Mouse (Mus musculus) heart, embryonic 10.5 days (tissue): ENCODE data around the gene Slc9a1. TPM values are rescaled to one million over a fixed set of nuclear protein-coding genes. Genes with fewer than 3 reads are reported as not detected.

Source experiments
- DNase-seq: peaks from one replicate; pipeline ENCODE4 v3.0.0-alpha.2; 2017; ENCODE audit warnings: low spot score
- H3K27ac ChIP-seq: fragments of 300-500 bp; sonication (generic); 2 replicates; pipeline ENCODE4 v1.5.1; 2016; ENCODE audit warnings: mild to moderate bottlenecking
- H3K27me3 ChIP-seq: fragments of 300-500 bp; sonication (generic); 2 replicates; pipeline ENCODE4 v1.6.1; 2016; ENCODE audit warnings: mild to moderate bottlenecking; ENCODE audit not compliant: poor library complexity, insufficient read depth, severe bottlenecking
- H3K36me3 ChIP-seq: fragments of 300-500 bp; sonication (generic); 2 replicates; pipeline ENCODE4 v1.6.1; 2016; ENCODE audit warnings: mild to moderate bottlenecking, moderate library complexity
- H3K4me1 ChIP-seq: fragments of 300-500 bp; sonication (generic); 2 replicates; pipeline ENCODE4 v1.6.1; 2016; ENCODE audit warnings: mild to moderate bottlenecking
- H3K4me3 ChIP-seq: fragments of 300-500 bp; sonication (generic); 2 replicates; pipeline ENCODE4 v1.5.1; 2016; ENCODE audit warnings: mild to moderate bottlenecking, moderate library complexity
- H3K9me3 ChIP-seq: fragments of 300-500 bp; sonication (generic); 2 replicates; pipeline ENCODE4 v1.6.1; 2016; ENCODE audit warnings: mild to moderate bottlenecking, moderate library complexity
- WGBS: fragments of 180-500 bp; shearing (Covaris S2); methylation state at CpG from one replicate; pipeline ENCODE4 v1.1.7; 2016; 5-methylcytosine and 5-hydroxymethylcytosine counted together
- polyA plus RNA-seq: library from polyadenylated mRNA; unstranded; fragments of >200 nt; fragmentation: Nextera tagmentation; extraction: Ambion mirVana; gene quantifications from 2 replicates; pipeline ENCODE4 v1.2.1, GENCODE M21; 2016

Gene Slc9a1
- polyA plus RNA-seq, 1 experiment from 2014 or later = 7.6 TPM

- Histone ChIP-seq H3K36me3 (peaks cover 7% of the 10 kb centered on the region; the same call in 1 of the 2 replicates), H3K27ac (peak overlapping the region; percentile 73), H3K4me3 (no peak overlapping the region), H3K4me1 (peaks cover 61% of the 10 kb centered on the region), H3K9me3 (no peaks in the 10 kb centered on the region), H3K27me3 (no peaks in the 10 kb centered on the region)
- 73% methylated on average over 3 of the region's 3 CpGs for WGBS
- no peak for DNase-seq
Measured at GRCm38 (mm10) chr4:133379861-133380260, 10.4 kb downstream of the Slc9a1 start.

DNA sequence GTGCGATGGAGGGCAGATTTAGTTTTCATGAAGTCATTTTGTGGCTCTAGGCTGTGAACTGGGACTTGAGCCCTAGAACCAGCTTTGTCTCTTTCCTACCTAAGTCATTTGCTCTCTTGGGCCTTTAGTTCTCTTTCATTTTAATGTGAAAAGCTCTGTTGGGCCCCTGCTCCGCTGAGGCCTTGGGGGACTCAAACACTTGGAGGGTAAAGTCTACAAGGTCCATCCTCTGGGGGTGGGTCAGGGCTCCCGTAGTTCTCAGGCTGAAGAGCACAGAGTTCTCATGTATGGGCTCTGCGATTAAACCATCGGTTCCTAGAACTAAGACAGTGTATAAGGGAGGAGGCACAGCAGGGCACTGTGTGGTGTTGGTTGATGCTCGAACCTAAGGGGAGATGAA is 11.0 kb downstream of the Slc9a1 start:
- Histone ChIP-seq H3K4me1 (peaks cover 62% of the 10 kb centered on the region), H3K4me3 (no peak overlapping the region), H3K27ac (no peak overlapping the region), H3K9me3 (no peaks in the 10 kb centered on the region), H3K36me3 (peaks cover 8% of the 10 kb centered on the region; the same call in 1 of the 2 replicates), H3K27me3 (no peaks in the 10 kb centered on the region)
- 81% methylated on average over 6 of the region's 6 CpGs for WGBS
- DNase-seq = no peak

DNA sequence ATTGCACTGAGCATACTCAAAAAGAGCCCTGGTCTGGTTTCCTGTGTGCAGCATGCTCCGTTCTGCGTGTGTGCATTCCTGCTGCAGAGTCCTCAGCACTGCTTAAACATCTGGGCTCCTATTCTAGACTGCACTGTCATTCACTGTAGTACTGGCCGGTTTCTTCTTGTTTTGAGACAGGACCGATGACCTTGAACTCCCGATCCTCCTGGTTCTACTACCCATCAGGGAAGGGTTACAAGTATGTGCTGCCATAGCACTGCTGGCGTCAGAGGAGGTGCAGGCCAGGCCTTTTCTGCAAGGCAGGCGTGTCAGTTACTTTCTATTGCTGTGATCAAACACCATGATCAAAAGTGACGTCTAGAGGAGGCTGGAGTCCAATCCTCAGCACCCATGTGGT is 11.6 kb downstream of the Slc9a1 start:
- Histone ChIP-seq H3K27me3 (no peaks in the 10 kb centered on the region), H3K4me3 (no peak overlapping the region), H3K4me1 (peaks cover 62% of the 10 kb centered on the region), H3K9me3 (no peaks in the 10 kb centered on the region), H3K27ac (no peak overlapping the region), H3K36me3 (peaks cover 8% of the 10 kb centered on the region; the same call in 1 of the 2 replicates)
- WGBS = 77% methylated on average over 8 of the region's 8 CpGs
- no peak for DNase-seq

DNA sequence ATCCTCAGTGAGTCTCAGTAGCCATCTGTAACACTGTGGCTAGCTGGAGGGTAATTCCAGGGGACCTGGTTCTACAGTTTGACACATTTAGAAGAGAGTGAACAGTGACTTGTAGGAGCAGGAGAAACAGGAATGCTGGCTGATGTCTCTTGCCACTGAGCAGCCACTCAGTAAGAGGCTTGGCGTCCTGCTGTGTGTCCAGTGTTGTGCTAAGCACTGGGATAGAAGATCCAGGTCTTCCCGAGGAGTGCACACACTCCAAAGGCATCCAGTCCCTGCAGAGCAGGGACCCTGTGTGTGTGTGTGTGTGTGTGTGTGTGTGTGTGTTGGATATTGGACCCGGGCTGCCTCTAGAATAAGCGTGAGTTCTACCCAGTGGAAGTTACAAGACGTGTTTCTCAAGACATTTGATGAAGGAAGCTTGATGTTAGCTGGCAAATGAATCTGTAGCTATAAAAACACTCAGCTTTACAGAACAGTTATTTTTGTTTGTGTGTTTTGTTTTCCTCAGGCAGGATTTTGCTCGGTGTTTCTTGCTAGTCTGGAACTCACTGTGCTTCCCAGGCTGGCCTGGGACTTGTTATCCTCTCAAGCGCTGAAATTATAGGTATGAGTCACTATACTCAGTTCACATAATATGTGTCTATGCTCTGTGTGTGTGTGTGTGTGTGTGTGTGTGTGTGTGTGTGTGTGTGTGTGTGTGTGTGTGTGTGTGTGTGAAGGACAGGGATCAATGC is 16.7 kb downstream of the Slc9a1 start:
- 78% methylated on average over 7 of the region's 7 CpGs for WGBS
- peaks cover 43% of the 10 kb centered on the region for H3K4me1 ChIP-seq
- peaks cover 8% of the 10 kb centered on the region; the same call in 1 of the 2 replicates for H3K36me3 ChIP-seq
- no peak overlapping the region for H3K27ac ChIP-seq
- H3K9me3 ChIP-seq = no peaks in the 10 kb centered on the region
- no peak overlapping the region for H3K4me3 ChIP-seq
- no peaks in the 10 kb centered on the region for H3K27me3 ChIP-seq
- DNase-seq = no peak

- peaks cover 47% of the 10 kb centered on the region for H3K4me1 ChIP-seq
- H3K27ac ChIP-seq = no peak overlapping the region
- H3K27me3 ChIP-seq = no peaks in the 10 kb centered on the region
- DNase-seq = no peak
- no peaks in the 10 kb centered on the region for H3K9me3 ChIP-seq
- H3K4me3 ChIP-seq = no peak overlapping the region
- H3K36me3 ChIP-seq = peaks cover 8% of the 10 kb centered on the region; the same call in 1 of the 2 replicates
Measured at GRCm38 (mm10) chr4:133387053-133387452, 17.5 kb downstream of the Slc9a1 start.

DNA sequence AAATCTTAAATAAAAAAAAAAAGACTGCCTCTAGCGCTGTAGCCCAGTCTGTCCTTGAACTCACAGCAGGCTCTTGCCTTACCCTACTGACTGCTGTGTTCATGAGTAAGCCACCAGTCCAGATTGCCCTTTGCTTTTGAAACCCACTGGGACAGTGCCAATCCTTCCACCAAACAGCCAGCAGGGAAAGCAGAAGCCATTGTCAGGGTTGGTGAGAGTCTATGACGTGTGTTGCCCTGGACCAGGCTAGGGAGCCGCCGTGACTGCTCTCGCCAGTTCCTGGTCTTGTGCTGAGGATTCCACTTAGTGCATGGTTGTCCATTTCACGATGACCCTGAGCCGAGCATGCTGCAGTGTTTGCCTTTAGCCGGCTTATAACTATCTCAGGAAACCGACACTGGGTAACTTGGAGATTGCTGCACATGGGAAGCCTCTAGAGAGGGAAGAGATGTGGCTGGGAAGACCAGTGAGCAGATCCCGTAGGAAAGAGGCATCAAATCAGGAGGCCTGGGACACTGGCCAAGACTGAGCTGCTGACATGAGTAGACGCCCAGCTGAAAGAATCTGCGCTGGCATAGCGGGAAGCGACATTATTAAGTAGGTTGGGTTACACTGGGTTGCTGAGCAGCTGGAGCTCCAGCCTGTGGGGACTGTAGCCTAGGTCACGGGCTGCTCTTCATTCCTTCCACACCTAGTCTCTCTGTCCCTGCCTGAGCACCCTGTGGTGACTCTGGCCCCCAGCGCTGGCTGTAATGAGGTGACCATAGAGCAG is 19.5 kb downstream of the Slc9a1 start:
- 82% methylated on average over 16 of the region's 16 CpGs for WGBS
- Histone ChIP-seq H3K4me1 (peaks cover 47% of the 10 kb centered on the region), H3K4me3 (no peak overlapping the region), H3K27ac (no peak overlapping the region), H3K9me3 (no peaks in the 10 kb centered on the region), H3K36me3 (peaks cover 4% of the 10 kb centered on the region; the same call in 1 of the 2 replicates), H3K27me3 (no peaks in the 10 kb centered on the region)
- DNase-seq = no peak

DNA sequence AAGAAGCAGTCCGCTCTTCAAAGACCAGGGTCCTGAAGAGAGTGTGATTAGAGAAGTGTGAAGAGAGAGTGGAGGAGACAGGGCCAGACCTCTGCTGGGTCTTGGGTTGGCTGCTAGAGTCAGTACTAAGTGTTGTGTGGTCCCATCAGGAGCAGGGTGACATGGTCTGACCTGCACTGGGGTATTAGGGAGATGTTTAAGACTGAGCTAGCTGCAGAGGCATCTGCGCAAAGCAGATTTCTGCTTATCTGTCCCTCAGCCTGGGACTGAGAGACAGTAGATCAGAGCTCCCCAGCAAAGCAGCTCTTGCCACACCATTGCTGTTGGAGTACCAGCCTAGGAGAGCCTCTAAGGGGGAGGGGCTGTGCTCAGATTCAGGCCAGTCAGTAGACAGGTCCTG is 20.5 kb downstream of the Slc9a1 start:
- no peak overlapping the region for H3K4me3 ChIP-seq
- DNase-seq = no peak
- WGBS = 46% methylated on average over 2 of the region's 2 CpGs
- H3K9me3 ChIP-seq = no peaks in the 10 kb centered on the region
- no peaks in the 10 kb centered on the region for H3K27me3 ChIP-seq
- H3K4me1 ChIP-seq = peaks cover 53% of the 10 kb centered on the region
- H3K36me3 ChIP-seq = peaks cover under 1% of the 10 kb centered on the region; the same call in 1 of the 2 replicates
- H3K27ac ChIP-seq = peak overlapping the region; percentile 69

DNA sequence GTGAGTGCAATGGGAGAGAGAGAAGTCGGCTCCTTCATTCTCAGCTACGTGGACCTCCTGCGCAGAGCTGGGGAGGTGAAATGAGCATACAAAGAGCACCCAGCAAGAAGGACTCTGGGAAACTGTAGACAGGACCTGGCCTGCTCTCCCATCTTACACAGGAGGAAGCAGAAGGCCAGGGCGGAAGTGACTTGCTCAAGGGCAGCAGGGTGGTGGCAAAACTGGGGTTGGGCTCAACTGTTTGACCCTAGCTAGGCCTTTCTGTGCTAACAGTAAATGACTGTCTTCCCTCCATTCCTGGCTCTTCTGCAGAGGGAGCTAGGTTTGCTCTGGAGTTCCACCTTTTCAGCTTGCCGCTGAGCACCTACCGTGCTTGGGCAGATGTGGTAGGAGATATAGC is 21.1 kb downstream of the Slc9a1 start:
- H3K36me3 ChIP-seq = no peaks in the 10 kb centered on the region
- no peaks in the 10 kb centered on the region for H3K27me3 ChIP-seq
- no peaks in the 10 kb centered on the region for H3K9me3 ChIP-seq
- peaks cover 54% of the 10 kb centered on the region for H3K4me1 ChIP-seq
- 85% methylated on average over 6 of the region's 6 CpGs for WGBS
- DNase-seq = no peak
- H3K4me3 ChIP-seq = no peak overlapping the region
- peak overlapping the region; percentile 69; the same call in 1 of the 2 replicates for H3K27ac ChIP-seq

DNA sequence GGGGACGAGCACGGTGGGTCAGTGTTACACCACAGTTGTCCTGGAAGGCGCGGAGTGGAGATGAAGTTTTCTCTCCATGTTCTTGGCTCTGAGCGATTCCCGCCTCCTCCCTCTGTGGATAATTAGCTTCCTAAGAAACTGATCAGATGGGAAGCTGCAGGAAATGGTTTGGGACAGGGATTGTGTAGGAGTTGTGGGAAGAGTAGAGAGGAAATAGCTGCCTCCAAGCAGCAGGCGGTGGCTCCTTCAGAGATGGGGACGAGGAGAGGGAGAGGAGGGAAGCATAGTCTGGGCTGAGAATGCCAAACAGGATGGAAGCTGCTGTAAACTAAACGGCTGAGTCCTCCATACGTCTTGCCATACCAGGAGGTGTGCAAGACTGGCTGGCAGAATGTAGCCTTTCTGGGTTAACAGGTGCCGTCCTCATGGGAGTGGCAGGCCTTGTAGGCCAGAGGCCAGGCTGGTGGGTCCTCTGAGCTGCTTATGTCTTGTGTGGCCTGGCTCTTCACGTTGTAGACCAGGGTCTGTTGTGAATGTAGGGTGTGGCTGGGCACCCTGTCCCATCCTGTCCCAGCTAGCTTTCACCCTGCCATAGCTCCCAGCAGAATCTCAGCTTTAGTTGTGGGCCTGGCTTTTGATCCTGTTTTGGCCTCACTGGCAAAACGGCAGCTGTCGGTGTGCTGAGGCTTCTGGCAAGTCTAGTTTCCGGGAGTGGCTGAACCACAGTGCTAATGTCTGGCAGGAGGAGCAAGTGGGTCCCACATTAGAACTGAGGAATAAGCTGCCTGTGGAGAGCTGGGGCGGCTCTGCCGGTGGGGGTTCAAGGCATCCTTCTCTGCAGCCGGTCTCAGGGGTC is 21.9 kb downstream of the Slc9a1 start:
- 77% methylated on average over 18 of the region's 18 CpGs for whole genome bisulfite sequencing
- H3K4me1 ChIP-seq = peaks cover 56% of the 10 kb centered on the region
- 0 out of 2 replicates have a peak overlapping the region, but pooled peaks have one; percentile 17 for H3K27ac ChIP-seq
- H3K36me3 ChIP-seq = no peaks in the 10 kb centered on the region
- DNase-seq = no peak
- no peaks in the 10 kb centered on the region for H3K9me3 ChIP-seq
- H3K27me3 ChIP-seq = no peaks in the 10 kb centered on the region
- no peak overlapping the region for H3K4me3 ChIP-seq

DNA sequence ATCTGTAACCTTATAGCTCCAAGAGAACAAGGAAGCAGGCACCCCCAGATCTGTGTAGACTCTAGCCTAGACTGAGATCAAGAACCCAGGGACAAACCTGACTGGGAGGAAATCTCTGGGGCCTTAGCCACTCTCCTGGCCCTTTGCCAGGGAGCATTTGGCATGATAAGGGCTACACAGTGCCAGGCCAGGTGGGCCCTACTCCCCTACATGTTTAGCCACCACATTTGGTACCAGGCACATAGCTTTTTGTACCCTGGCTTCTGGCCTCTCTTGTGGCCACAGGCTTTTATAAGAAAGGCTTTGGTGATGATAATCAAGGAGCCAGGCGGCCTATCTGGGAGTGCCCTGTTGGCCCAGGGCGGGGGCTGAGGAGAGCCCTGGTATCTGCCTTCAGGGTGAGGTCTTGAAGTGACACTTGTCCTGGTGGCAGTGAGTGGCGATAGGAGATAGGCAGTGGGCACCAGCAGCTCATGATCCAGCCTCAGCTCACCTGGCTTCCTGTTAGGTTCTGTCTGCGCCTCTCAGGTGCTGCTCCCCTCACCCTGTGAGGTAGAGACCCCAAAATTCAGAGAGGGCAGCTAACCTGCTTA is 25.6 kb downstream of the Slc9a1 start:
- no peaks in the 10 kb centered on the region for H3K36me3 ChIP-seq
- DNase-seq = no peak
- no peak overlapping the region for H3K4me3 ChIP-seq
- peak overlapping the region; percentile 75 for H3K27ac ChIP-seq
- 70% methylated on average over 4 of the region's 4 CpGs for WGBS
- H3K4me1 ChIP-seq = peaks cover 79% of the 10 kb centered on the region
- no peaks in the 10 kb centered on the region for H3K9me3 ChIP-seq
- no peaks in the 10 kb centered on the region for H3K27me3 ChIP-seq

DNA sequence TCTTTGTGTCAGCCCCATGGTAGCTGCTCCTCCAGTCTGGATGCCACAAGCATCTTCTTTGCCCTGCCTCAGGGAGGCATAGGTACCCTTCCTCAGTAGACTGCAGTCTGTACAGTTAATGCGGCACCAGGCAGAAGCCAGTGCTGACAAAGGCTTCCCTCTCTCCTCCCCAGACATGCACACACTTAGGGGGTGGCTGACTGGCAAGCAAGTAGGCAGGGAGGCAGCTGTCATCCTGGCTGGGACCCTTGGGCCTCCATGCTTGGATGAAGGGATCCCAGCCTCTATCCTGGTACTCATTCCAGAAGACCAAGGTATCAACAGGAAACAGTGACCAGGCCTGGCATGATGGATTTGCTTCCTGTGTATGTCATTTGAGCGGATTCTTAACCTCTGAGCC is 26.6 kb downstream of the Slc9a1 start:
- H3K9me3 ChIP-seq = no peaks in the 10 kb centered on the region
- no peak overlapping the region for H3K4me3 ChIP-seq
- H3K36me3 ChIP-seq = no peaks in the 10 kb centered on the region
- DNase-seq = no peak
- H3K4me1 ChIP-seq = peaks cover 79% of the 10 kb centered on the region
- H3K27ac ChIP-seq = peak overlapping the region; percentile 75
- 53% methylated on average over 2 of the region's 2 CpGs for WGBS
- H3K27me3 ChIP-seq = no peaks in the 10 kb centered on the region

DNA sequence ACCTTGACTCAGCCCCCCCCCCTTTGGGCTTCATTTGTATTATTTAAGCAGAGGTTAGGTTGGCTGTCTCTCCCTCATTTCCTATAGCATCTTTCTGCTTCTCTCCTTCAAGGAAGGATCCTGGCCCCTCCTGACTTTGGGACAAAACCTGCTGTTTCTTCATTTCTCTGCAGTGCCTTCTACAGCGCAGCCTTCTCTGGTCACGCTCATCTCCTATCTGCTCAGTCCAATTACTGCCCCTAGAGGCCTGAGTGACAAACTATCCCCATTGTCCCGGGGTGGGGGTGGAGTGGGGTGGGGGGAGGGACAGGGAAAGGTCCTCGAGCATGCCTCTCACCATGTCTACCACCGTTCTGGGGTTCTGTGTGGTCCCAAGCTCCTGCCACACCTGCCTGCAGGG is 27.8 kb downstream of the Slc9a1 start:
- no peak for DNase-seq
- 43% methylated on average over 5 of the region's 5 CpGs for WGBS
- Histone ChIP-seq H3K27ac (peak overlapping the region; percentile 72; the same call in 1 of the 2 replicates), H3K9me3 (no peaks in the 10 kb centered on the region), H3K27me3 (no peaks in the 10 kb centered on the region), H3K36me3 (no peaks in the 10 kb centered on the region), H3K4me3 (no peak overlapping the region), H3K4me1 (peaks cover 78% of the 10 kb centered on the region)
